Mouse (Mus musculus): ENCODE measurements around the gene Kctd2. TPM values are rescaled to one million over a fixed set of nuclear protein-coding genes. Genes with fewer than 3 reads are reported as not detected.

The Kctd2 gene
- polyA plus RNA-seq (2012; rRNA removed), result 24.0 and 31.1 TPM in 2 replicates

GRCm38 (mm10) chr11:115419531-115420237 lies at the start of gene Kctd2, which contains the start of gene Atp5h:
Gene Kctd2 (plus strand): TSS chr11:115420128.
Gene Atp5h (minus strand): TSS chr11:115419962.

GRCm38 (mm10) chr11:115381743-115382539 lies 38.0 kb upstream of the Kctd2 start, which contains the start of gene Cdr2l:
Gene Cdr2l (plus strand): TSS chr11:115381916.

GRCm38 (mm10) chr11:115403338-115404124 lies 16.4 kb upstream of the Kctd2 start, which contains the start of gene Mrpl58:
Gene Mrpl58 (plus strand): TSS chr11:115403752.

GRCm38 (mm10) chr11:115439906-115440595 lies 20.1 kb downstream of the Kctd2 start, which contains the start of gene Trim80:
Gene Trim80 (plus strand): TSS chr11:115440545.

GRCm38 (mm10) chr11:115462243-115462891 lies 42.4 kb downstream of the Kctd2 start, which contains the start of gene Slc16a5:
Gene Slc16a5 (plus strand): TSS chr11:115462474.

GRCm38 (mm10) chr11:115475025-115475757 lies 55.3 kb downstream of the Kctd2 start, which contains the start of gene Armc7:
Gene Armc7 (plus strand): TSS chr11:115475667.

Other genes with a start within 250 kb of the Kctd2 start
- 12.2 and 12.5 TPM in 2 replicates for gene Tmem104, start 232.6 kb upstream of the Kctd2 start, polyA plus RNA-seq (2012; rRNA removed)
- 20.6 and 29.8 TPM in 2 replicates for gene Nat9, start 232.3 kb upstream of the Kctd2 start, polyA plus RNA-seq (2012; rRNA removed)
- 0.06 TPM in 1 of 2 replicates, not detected in the other for gene Grin2c, start 152.9 kb upstream of the Kctd2 start, polyA plus RNA-seq (2012; rRNA removed)
- 23.6 and 27.4 TPM in 2 replicates for gene Fdxr, start 143.1 kb upstream of the Kctd2 start, polyA plus RNA-seq (2012; rRNA removed)
- gene Fads6, start 122.5 kb upstream of the Kctd2 start, polyA plus RNA-seq (2012; rRNA removed), result 0.81 and 1.7 TPM in 2 replicates
- gene Otop2, start 113.0 kb upstream of the Kctd2 start, polyA plus RNA-seq (2012; rRNA removed), result not detected in 2 replicates
- 0.03 and 0.17 TPM in 2 replicates for gene Ush1g, start 98.1 kb upstream of the Kctd2 start, polyA plus RNA-seq (2012; rRNA removed)
- 0.05 TPM in 1 of 2 replicates, not detected in the other for gene Otop3, start 85.4 kb upstream of the Kctd2 start, polyA plus RNA-seq (2012; rRNA removed)
- 154 and 170 TPM in 2 replicates for gene Hid1, start 52.4 kb upstream of the Kctd2 start, polyA plus RNA-seq (2012; rRNA removed)
- 15.9 and 17.5 TPM in 2 replicates for gene Cdr2l, start 38.2 kb upstream of the Kctd2 start, polyA plus RNA-seq (2012; rRNA removed)
- gene Mrpl58, start 16.4 kb upstream of the Kctd2 start, polyA plus RNA-seq (2012; rRNA removed), result 62.6 and 65.1 TPM in 2 replicates
- gene Atp5h, start 166 bp upstream of the Kctd2 start, polyA plus RNA-seq (2012; rRNA removed), result 70.2 and 90.1 TPM in 2 replicates
- 0.38 and 0.44 TPM in 2 replicates for gene Trim80, start 20.4 kb downstream of the Kctd2 start, polyA plus RNA-seq (2012; rRNA removed)
- gene Slc16a5, start 42.3 kb downstream of the Kctd2 start, polyA plus RNA-seq (2012; rRNA removed), result 96.1 and 135 TPM in 2 replicates
- gene Armc7, start 55.5 kb downstream of the Kctd2 start, polyA plus RNA-seq (2012; rRNA removed), result 13.3 and 13.4 TPM in 2 replicates
- gene Nt5c, start 71.7 kb downstream of the Kctd2 start, polyA plus RNA-seq (2012; rRNA removed), result 128 and 130 TPM in 2 replicates
- 314 and 446 TPM in 2 replicates for gene Jpt1, start 94.3 kb downstream of the Kctd2 start, polyA plus RNA-seq (2012; rRNA removed)
- 24.5 and 24.8 TPM in 2 replicates for gene Sumo2, start 116.1 kb downstream of the Kctd2 start, polyA plus RNA-seq (2012; rRNA removed)
- gene Nup85, start 144.3 kb downstream of the Kctd2 start, polyA plus RNA-seq (2012; rRNA removed), result 25.9 and 31.4 TPM in 2 replicates
- gene Mrps7, start 183.8 kb downstream of the Kctd2 start, polyA plus RNA-seq (2012; rRNA removed), result 15.9 and 19.3 TPM in 2 replicates
- 18.0 and 29.5 TPM in 2 replicates for gene Gga3, start 183.9 kb downstream of the Kctd2 start, polyA plus RNA-seq (2012; rRNA removed)
- 87.1 and 118 TPM in 2 replicates for gene Mif4gd, start 192.8 kb downstream of the Kctd2 start, polyA plus RNA-seq (2012; rRNA removed)
- gene Slc25a19, start 208.2 kb downstream of the Kctd2 start, polyA plus RNA-seq (2012; rRNA removed), result 29.7 and 37.1 TPM in 2 replicates

Measured in colon, adult 2 months (tissue).